Mouse (Mus musculus) heart, adult 2 months (tissue): ENCODE measurements around the gene Anapc1.

Experiments used
- CTCF ChIP-seq: fragments of 200-600 bp; IDR thresholded peaks from 2 replicates; pipeline ENCODE4 v1.8.1; 2022; ENCODE audit warnings: antibody characterized with exemption, mild to moderate bottlenecking, moderate library complexity
- EP300 ChIP-seq: fragments of 200-500 bp; IDR thresholded peaks from 2 replicates; pipeline ENCODE4 v1.6.1; 2011; ENCODE audit warnings: low read depth, low read length, control low read depth; ENCODE audit not compliant: insufficient read depth
- POLR2A ChIP-seq: fragments of 200-500 bp; IDR thresholded peaks from 2 replicates; pipeline ENCODE4 v1.6.1; 2011; ENCODE audit warnings: mild to moderate bottlenecking, low read depth, low read length, control low read depth; ENCODE audit not compliant: insufficient read depth

- TF ChIP-seq CTCF = no peak
- TF ChIP-seq EP300 = no peak
- no peak for TF ChIP-seq POLR2A
Observed at GRCm38 (mm10) chr2:128731951-128732350, 44.8 kb upstream of the Anapc1 start.
